Mouse (Mus musculus) common myeloid progenitor, adult 5-6 weeks (primary cell): Measurements from ENCODE around the gene Mcu. TPM values are rescaled to one million over a fixed set of nuclear protein-coding genes. Genes with fewer than 3 reads are reported as not detected.

Experiments used
- total RNA-seq: library from RNA; stranded (forward); fragments of 200-1000, 187-1606 nt; gene quantifications from 2 replicates; pipeline ENCODE4 v1.2.3, GENCODE M21; 2017

Gene Mcu
- total RNA-seq, 1 experiment from 2014 or later: 25.4 TPM

Other genes starting within 250 kb of the Mcu start
- gene Gm10273, start 221.1 kb downstream of the Mcu start, total RNA-seq: 53.0 and 75.4 TPM in 2 replicates
- gene Pla2g12b, start 213.0 kb downstream of the Mcu start, total RNA-seq: not detected in 2 replicates
- 0.32 TPM in 1 of 2 replicates, not detected in the other for gene Oit3, start 174.9 kb downstream of the Mcu start, total RNA-seq
- gene Gm10322, start 629 bp downstream of the Mcu start, total RNA-seq: not detected in 2 replicates
- gene Micu1, start 85.8 kb upstream of the Mcu start, total RNA-seq: 37.8 and 40.9 TPM in 2 replicates